Mouse (Mus musculus) lung, postnatal 4 days (tissue): Measurements from ENCODE around the gene Padi3.

ENCODE experiments used
- DNase-seq, 2 experiments: peaks; one replicate each; pipeline ENCODE4 v3.0.0; 2021

Padi3 gene

DNA sequence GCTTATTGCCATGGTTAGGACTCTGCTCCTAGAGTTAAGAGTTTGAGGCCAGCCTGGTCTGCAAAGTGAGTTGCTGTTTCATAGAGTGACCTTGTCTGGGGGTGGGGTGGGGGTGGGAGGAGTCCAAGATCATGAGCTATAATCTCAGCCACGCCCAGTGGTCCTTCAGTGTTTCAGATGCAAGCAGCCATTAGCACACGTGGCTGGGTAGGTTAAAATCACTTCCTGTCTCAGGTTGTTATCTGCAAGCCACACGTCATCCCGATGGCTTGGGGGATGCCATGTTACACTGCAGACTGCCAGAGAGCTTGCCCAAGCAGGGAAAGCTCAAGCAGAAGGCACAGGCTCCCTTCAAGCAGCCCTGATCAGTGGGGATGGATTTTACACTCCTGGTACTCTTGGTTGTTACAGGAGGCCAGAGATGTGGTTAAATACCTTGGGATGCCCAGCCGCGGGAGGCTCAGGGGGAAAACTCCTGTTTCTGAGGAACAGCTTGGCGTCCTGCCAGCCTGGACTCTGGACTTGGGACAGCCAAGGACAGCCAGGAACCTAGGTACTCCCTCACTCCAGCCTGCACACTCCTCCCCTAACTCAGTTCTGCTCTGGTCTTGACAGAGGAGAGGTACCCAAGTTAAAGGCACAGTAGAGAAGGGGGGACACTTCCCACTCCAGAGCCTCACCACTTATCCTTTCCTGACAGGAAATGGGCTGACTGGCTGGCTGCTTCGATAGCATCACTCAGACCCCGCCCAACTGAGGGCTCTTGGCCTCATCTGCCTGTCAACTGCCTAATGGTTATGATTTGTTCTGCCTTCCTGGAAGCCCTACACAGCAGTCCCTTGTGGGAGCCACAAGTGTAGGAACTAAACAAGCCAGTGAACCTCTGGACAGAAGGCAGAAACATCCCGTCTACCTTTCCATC, 5.8 kb upstream of the Padi3 start:
- peak; percentile 57 to 69 for DNase-seq

DNA sequence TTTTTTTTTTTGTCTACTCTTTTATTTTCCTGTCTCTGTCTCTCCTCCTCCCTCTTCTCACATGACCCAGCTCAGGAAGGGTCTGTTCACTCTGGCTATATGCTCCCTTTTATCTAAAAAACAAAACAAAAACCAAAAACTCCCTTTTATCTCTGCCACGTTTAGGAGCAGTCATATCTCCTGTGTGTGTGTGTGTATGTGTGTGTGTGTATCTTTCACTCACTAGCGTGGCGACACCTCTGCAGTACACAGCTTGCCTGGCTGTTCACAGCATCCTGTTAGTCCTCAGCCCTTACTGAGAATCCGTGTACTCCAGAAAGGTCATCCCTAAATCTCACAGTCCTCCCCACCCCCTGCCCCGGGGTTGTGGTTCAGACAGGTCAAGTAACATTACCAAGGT, 5.0 kb upstream of the Padi3 start:
- no peak for DNase-seq

DNA sequence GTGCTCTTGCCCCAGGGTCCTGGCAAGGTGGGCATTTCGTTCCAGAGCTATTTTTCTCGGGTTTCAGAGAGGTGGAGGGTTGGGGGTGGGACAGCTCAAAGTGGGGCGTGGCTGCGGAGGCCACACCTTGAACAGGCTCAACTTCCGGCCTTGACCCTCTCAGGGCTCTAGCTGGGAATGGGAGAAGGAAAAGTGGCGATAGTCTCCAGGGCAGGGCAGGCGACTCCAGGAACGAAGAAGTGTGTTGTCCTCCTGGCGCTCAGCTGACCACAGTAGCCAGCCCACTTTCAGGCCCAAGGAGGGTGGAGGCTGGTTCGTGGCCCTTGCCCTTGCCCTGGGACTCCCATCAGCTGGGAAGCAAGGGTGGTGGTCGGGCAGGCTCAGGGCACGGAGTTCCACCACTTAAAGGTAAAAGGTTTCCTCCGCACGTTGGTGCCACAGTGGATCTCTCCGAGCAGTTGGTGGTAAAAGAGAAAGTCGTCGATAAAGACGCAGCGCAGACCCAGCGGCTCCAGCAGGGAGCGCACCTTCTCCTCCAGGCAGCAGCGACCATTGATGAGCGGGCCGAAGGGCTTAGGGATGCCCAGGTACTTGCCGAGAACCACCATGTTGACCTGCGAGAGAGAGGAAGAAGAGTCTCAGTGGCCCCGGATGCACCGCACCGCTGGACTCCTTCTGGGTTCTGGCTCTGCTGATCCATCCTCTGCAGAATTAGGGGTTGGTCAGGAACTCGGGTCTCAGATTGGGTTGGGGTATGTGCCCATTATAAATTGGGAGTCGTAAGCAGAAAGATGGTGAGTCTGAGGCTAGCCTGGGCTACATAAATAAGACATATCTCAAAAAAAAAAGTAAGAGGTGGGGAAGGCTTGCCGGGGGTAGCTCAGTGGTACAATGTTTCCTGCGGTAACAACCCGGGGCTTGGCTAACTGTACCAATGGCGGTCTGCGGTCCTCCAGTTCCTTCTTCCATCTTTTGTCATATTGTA, 4.1 kb upstream of the Padi3 start:
- DNase-seq, result peak; percentile 64 to 69

DNA sequence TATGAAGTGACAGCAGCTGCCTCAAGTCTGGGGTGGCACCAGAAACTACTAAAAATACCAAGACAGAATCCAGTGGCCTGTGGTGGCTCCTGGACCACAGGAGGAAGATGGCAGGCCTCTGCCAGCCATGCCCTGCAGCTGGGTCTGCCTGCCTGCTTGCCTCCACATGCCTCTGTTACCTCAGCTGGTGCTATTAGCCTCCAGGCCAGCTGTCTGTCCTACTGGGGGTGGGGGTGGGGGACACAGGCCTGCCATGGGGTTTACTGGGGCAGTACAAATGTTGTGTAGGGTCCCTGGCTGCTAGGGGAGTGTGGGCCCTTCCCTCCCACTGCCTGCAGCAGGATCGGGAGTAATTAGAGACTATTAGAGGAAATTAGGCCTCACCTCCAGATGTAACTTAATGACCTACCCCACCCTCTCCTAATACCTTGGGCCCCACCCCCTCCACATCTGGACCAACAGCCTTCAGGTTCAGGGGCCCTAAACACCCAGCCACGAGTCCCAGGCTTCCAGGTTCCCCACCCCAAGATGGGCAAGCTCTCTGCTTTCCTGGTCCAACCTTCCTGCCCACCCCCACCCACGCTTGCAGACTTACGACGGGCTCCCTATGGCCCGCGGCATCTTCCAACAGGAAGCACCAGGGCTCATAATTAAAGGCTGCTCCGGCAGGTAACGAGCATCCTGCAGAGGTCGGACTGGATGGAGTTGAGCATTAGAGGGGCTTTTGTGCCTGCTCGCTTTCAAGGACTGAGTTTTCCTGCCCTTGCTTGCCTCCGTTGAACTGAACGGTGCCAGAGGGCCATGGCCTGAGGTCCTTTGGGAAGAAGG, 3.1 kb upstream of the Padi3 start:
- DNase-seq, result no peak

DNA sequence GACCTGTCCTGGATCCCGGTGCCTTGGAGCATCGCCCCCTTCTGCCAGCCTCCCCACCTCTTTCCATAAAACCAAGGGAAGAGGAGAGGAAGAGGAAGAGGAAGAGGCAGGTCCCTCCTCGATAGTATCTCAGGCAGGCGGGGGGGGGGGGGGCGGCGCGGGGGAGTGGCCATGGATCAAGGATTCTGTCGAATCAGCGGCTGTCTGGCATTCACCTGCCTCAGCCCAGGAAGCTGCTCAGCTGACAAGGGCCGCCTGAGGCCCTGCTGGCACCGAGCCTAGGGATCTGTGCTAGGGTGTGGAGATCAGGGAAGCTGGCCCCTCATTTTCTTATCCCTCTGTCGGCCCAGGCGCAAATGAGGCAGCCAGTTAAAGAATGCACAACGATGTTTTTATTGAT, 2.2 kb upstream of the Padi3 start:
- no peak for DNase-seq

DNA sequence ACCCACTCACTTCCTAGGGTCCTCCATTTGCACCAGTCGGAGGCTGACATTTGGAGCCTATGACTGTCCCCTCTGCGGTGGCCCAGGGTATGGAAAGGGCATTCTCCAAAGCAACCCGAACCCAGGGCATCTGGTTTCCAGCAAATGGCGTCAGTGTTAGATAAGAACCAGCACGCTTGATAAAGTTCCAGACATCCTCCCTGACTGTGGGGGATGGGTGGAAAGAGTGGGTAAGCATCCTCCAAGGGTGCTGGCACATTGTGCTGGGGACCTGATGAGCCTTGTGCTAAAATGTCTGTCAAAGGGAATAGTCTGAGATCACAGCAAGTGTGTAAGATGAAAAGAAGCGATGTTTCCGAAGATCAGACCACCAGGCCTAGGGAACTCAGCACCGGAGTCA, 1.7 kb upstream of the Padi3 start:
- no peak for DNase-seq

DNA sequence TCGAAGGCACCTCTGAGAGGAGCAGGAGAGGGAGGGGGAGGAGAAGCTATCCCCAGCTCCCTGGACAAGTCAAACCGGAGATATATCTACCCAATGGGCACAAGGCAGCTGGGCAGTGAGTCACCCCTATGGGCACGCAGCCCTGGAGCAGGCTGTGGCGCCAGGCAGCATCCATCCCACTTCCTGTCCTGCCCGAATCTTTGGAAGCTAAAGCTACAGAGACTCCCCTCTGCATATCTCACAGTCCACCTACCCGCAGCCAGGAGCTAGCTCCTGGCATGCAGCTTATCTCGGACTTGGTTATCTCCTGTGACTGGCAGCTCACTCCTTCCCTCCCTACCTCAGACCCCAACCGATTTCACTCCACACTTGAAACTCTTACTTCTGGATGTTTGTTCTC, 1.3 kb downstream of the Padi3 start:
- no peak for DNase-seq

DNA sequence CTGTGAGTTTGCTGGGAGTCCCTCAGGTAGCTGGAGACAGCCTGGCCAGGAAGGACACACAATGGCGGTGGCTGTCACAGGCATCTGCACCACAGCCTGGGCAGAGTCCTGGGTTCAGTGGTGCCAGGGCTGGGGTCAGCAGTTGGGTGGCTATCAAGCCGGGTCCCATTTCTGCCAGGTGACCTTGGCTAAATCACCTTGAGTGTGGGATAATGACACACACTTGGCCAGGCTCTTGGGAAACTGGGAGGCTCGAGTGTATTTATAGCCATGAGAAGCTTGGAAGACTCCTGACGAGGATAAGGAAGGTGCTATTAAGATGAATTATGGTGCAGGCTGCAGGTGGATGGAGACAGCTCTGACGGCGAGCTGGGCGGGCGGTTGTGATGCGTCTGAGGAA, 5.8 kb downstream of the Padi3 start:
- DNase-seq, result no peak

DNA sequence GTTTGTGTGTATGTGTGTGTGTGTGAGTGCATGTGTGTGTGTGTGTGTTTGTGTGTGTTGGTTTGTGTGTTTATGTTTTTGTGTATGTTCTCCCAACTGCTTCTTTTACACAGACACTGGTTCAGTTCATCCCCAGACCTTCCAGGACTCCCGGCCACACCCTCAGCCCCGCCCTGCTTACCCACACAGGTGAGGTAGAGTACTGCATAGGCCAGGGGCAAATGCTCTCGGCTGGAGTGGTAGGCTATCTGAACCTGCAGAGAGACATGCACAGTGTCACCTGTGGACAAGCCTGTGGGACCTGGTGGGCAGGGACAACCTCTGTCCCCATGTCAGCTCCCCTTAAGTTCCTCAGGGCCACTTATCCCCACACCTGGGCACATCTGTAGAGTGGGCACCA, 9.1 kb downstream of the Padi3 start:
- no peak for DNase-seq

DNA sequence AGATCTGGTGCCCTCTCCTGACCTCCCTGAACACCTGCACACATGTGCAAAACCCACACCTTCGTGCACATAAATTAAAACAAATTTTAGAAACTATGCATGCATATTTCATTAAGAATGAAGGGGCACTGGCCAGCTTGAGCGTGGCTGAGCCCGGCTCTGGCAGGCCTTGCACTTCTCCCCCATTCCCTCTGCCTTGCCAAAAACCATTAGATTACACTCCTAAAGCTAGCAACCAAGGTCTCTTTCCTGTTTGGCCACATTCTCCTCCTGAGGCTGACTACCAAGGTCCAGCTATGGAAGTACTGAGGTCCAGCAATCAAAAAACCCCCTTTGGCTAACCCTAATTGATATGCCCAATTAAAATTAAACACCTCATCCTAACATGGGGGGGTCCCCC, 13.7 kb downstream of the Padi3 start:
- DNase-seq, result no peak

DNA sequence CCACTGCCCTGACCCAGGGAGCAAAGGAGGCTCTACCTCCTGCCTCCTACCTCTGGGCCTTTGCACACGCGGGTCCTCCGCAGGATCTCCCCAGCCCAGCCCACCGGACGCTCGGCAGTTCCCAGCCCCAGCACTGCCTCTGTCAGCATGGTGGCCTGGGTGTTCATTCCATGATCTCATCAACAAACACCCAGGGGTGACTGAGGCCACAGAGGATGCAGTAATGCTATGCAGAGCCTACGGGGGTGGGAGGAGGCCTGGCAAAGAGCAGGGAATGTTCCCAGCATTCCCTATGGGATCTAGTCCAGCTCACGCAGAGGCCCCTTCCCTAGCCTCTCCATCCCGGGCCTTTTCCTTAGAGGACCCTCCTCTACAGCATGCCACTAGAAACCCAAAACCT, 15.8 kb downstream of the Padi3 start:
- DNase-seq, result peak; percentile 59 to 79

DNA sequence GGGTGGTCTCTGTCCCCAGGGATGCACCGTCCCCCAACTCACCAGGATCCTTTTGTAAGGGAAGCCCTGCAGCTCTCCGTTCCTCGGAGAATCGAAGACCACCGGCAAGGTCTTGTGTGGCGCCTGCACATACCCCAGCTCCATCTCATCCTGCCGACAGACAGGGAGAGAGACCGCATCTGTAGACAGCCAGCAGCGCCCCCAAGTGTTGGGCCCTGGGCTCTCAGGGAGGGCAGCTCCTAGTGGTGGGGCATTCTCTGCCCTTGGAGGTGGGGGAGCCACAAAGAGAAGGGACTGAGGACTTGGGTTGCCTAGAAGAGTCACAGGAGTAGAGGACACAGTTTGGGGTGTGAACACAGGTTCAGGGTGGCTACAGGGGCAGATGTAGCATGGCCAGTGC, 16.7 kb downstream of the Padi3 start:
- no peak for DNase-seq

DNA sequence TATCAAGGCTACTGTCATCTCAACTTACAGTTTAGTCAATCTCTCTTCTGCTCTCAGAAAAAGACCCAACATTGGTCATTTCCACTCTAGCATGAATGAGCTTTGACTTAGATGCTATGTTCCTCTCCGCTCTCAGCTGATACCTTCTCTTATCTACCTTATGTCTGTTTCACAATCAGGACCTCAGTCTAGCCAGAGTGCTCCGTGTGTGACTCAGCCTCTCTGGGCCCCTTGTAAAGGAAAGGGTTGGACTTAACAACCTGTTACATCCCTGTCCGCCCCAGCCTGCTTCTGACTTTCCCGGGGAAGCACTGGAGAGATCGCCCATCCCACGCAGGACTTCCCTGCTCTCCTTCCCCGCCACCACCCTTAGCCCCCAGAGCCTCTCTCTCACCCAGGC, 17.9 kb downstream of the Padi3 start:
- DNase-seq, result no peak

DNA sequence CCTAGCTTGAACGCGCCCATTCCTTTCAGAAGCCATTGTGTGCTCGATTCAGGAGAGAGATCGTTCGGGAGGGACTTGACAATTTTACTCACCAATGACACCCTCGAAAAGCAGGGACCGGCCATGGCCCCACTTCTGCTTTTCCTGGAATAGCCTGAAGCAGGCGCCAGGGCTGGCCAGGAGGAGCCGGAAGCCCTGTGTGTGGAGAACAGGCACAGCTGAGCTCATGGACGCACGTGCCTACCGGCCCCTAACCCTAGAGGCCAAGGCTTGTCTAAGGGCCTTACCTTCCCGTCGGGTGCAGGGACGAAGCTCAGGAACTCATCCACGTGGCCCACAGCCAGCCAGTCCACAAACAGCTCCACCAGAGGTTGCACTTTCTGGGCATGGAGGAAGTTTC, 19.4 kb downstream of the Padi3 start:
- no peak for DNase-seq

DNA sequence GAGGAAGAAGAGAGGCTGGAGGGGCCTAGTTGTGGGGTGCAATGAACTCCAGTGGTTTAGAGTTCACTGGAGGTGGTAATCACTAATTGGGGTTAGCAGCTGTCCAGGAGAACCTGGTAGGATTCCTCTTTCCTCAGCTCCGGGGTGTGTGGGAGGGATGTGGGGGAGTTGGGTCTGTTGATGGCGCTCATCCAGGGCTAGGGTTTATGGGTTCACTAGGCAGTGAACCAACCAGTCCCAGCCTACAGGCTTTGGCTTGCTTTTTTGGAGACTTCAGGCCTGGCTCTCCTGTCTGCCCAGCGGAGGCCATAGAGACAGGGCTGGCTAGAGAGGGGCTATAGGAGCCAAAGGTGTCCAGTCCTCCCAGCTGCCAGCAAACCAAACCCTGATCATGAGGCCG, 20.5 kb downstream of the Padi3 start:
- no peak for DNase-seq

DNA sequence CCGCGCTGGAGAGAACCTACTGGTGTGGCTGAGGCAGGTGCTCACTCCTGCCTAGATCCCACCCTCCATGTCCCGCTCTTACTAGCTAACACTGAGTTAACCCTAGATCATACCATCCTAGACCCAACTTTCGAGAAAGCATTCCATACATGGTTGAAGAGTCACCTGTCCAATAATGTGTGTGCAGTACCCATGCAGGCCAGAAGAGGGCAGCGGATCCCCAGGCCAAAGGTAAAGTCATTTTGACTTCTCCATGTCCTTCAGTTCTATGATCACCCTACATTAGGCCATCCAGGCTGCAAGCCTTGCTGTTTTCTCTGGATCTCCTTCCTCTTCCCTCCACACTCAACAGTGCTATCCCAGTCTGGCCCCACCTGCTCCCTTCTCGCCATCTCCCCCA, 21.5 kb downstream of the Padi3 start:
- peak; percentile 66 to 79 for DNase-seq

DNA sequence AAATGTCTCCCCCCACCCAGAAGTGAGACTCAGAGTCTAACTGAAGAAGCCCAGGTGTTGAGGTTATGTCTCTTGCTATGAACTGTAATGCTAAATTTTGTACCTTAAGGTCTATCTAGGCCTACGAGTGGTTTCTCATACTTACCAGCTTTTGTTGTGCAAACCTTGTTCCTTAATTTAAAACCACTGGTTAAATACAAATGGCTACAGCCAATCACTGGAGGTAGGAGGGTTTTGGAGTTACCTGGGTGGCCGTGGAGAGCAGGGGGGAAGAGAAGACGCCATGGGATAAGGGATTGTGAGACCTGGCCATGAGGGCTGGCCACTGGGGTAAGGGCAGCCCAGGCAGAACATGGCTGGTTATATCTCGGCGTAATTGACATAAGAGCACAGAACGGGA, 22.2 kb downstream of the Padi3 start:
- DNase-seq, result no peak

DNA sequence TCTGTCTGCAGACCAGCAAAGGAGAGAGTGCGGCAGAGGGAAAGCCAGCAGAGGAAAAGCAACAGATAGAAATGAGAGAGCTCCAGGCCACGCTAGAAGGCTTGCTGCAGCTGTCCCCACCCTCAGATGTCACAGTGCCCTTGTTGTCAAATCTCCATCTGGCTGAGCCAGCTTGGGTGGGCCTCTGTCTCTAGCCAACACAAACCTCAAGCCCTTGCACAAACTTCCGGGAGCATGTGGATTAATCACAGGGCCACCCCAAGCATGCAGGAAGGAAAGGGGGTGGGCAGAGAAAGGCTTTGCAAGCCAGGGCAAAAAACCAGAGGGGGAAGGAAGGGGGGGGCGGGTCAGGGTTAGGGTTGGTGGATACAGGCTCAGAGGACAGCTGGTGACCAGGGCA, 23.0 kb downstream of the Padi3 start:
- DNase-seq, result peak; percentile 61 to 81

DNA sequence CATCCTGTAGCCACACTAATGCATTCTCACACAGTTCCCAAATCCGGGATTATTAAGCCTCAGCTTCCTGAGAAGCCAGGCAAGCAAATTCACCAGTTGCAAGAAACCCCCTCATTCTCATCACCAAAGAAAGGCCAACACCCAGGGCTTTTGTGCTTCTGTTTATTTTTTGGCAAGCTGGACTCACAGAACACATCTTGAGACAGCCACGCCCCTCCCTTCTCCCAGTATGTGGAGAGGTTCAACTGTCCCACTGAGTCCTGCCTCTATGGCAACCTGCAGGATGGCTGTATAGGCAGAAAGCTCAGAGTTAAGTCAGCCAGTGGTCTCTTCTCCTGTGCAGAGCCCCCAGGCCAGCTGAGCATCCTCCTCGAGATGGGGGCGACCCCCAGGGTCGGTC, 25.2 kb downstream of the Padi3 start:
- no peak for DNase-seq

DNA sequence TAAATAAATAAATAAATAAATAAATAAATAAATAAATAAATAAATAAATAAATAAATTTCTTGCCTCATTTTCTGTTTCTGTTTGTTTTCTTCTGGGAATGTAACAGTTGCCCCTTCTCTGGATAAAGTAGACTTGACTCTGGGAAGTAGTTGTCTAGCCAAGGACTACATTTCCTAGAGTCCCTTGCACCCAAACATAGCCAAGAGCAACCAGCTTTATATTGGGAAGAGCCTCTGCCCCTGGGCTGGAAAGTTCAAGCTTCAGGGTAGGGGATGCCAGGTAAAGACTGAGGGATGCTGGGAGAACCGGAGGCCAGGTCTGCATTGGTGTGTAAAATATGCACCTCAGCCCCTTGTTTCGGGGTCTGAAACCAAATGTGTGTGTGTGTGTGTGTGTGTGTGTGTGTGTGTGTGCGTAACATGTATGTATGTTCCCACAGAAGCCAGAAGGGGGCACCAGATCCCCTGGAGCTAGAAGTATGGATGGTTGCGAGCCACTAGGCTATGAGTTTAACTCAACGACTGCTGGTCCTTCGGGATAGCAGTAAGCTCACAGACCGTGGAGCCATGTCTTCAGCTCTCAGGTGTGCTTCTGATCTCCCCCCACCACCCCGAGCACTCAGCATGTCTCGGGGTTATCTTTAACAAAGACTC, 26.0 kb downstream of the Padi3 start:
- DNase-seq, result no peak

DNA sequence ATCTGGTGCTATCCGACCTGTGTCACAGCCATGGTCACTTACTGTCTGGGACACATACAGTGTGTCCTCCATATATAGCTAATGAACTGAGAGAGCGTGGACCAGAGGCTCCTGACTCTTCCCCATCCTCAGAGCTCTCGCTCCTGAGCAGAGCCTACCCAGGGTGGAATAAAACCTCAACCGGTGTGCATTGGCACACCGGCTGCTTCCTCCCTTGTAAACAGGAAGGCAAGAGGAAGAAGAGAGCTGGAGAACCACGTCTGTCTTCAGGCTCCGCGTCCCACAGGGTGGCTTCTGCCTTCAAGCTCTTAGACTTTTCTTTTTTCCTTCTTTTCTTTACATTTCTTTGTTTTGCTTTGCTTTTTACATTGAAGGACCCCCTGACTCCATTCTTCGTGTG, 27.6 kb downstream of the Padi3 start:
- DNase-seq, result no peak

DNA sequence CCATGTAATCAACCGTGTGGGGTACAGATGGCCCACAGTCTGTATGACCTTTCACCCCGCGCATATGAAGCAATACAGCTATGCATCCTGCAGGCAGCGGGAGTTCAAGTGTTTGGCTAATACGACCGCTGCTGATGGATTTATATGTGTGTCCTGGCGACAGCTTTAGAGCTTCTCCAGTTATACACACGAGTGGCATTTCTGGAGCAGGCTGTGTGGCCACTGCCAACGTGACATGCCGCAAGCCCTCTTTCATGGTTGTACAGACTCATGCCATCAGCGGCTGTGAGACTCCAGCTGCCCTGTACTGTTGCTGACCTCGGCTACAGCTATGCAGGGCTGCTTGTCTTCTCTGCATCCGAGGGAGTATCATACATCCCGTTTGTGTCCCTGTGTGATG, 29.9 kb downstream of the Padi3 start:
- DNase-seq, result no peak
